8 mouse cellular contexts compared by ENCODE assay signal in the genomic region with DNA sequence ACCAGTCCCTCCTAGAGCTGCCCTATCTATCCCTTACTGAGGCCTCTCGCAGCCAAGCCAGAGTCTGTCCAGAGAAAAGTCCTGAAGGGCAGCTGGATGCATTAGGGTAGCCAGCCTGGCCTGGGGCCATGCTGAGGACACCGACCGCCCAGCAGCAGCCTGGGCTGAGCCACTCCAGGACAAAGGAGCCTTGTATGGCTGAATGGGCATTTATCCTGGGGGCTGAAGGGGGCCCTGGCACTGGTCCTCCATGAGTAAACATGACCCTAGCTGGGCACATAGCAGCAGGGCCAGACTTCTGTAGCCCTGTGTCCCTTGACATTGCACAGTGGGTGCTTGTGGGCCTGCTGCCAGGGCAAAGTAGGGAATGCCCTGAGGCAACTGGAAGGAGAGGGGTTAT. TPM values are rescaled to one million over a fixed set of nuclear protein-coding genes. Genes with fewer than 3 reads are reported as not detected.
A peak's percentile ranks its signal among the peaks of the same experiment; 100 is the strongest.
DNase-seq lines count a peak whose midpoint lies in the region; ATAC-seq lines count a peak whose summit lies in the region.

No protein-coding gene starts in this region.

- no peak for ATAC-seq in cerebellum, adult (ENCODE audit: insufficient number of reproducible peaks, low FRiP score, low TSS enrichment)
- peak; percentile 78 for ATAC-seq in neural tube, embryonic 15.5 days (ENCODE audit: low FRiP score)

- no peak overlapping the region for H3K27ac ChIP-seq in neural tube, embryonic 15.5 days (replicated peaks)

- H3K4me2 ChIP-seq in neural tube, embryonic 15.5 days, result no peak overlapping the region

- peak; percentile 52 for DNase-seq in cerebellum, adult 11-12 months
- peak; percentile 92 for DNase-seq in retina, postnatal 1 day
- no peak for DNase-seq in retina, embryonic 14.5 days (ENCODE audit: low spot score)
- peak; percentile 31 to 73 for DNase-seq in left cerebral cortex, adult 8-10 months (ENCODE audit: low spot score in 2 of 2)
- no peak for DNase-seq in kidney, adult 9 months
- DNase-seq in embryo, embryonic 10 days (ENCODE audit: low spot score), result no peak

- H3K36me3 ChIP-seq in neural tube, embryonic 15.5 days, result no peaks in the 10 kb centered on the region

- no peak overlapping the region for H3K4me3 ChIP-seq in neural tube, embryonic 15.5 days (replicated peaks)

- no peaks in the 10 kb centered on the region for H3K9me3 ChIP-seq in neural tube, embryonic 15.5 days (replicated peaks)

- H3K9ac ChIP-seq in neural tube, embryonic 15.5 days (replicated peaks), result no peak overlapping the region

- H3K4me1 ChIP-seq in neural tube, embryonic 15.5 days, result peaks cover 12% of the 10 kb centered on the region; the same call in 1 of the 2 replicates

- H3K27me3 ChIP-seq in neural tube, embryonic 15.5 days (replicated peaks), result no peaks in the 10 kb centered on the region

- 45% methylated on average over 3 of the region's 3 CpGs for WGBS in neural tube, embryonic 15.5 days

RNA-seq across cellular contexts. Expression of a gene that starts 16.2 kb away (rescaled TPM):
- total RNA-seq in left cerebral cortex, adult 8-10 months (2022), result 10 to 100 TPM; 23.1 to 26.2 (median 24.0) TPM
- polyA plus RNA-seq in neural tube, embryonic 15.5 days (2015; fragmentation: Nextera tagmentation; extraction: Ambion mirVana), result 27.7 and 29.7 TPM in 2 replicates

RNA-seq across cellular contexts. Expression of a gene that starts 16.5 kb away (rescaled TPM):
- total RNA-seq in left cerebral cortex, adult 8-10 months (2022), result 1 to 10 TPM; 5.3 to 7.5 (median 6.9) TPM
- 27.5 and 61.7 TPM in 2 replicates for polyA plus RNA-seq in neural tube, embryonic 15.5 days (2015; fragmentation: Nextera tagmentation; extraction: Ambion mirVana)

RNA-seq across cellular contexts. Expression of a gene that starts 22.1 kb away (rescaled TPM):
- total RNA-seq in left cerebral cortex, adult 8-10 months (2022), result 10 to 100 TPM; 25.0 to 28.6 (median 26.4) TPM
- 120 and 157 TPM in 2 replicates for polyA plus RNA-seq in neural tube, embryonic 15.5 days (2015; fragmentation: Nextera tagmentation; extraction: Ambion mirVana)

RNA-seq across cellular contexts. Expression of a gene that starts 44.7 kb away (rescaled TPM):
- total RNA-seq in left cerebral cortex, adult 8-10 months (2022), result under 1 TPM; 0.55 to 0.89 (median 0.76) TPM
- 0.59 and 0.83 TPM in 2 replicates for polyA plus RNA-seq in neural tube, embryonic 15.5 days (2015; fragmentation: Nextera tagmentation; extraction: Ambion mirVana)

RNA-seq across cellular contexts. Expression of a gene that starts 45.0 kb away (rescaled TPM):
- total RNA-seq in left cerebral cortex, adult 8-10 months (2022), result 10 to 100 TPM; 22.4 to 28.3 (median 26.2) TPM
- polyA plus RNA-seq in neural tube, embryonic 15.5 days (2015; fragmentation: Nextera tagmentation; extraction: Ambion mirVana), result 25.5 and 31.9 TPM in 2 replicates

Comparison
In these comparisons a context has a peak if more than half of its experiments do, and no peak if none do; other contexts are left out.
1. DNase-seq: peak in cerebellum, adult 11-12 months (single experiment), retina, postnatal 1 day (single experiment) and left cerebral cortex, adult 8-10 months (2 of 2); none in retina, embryonic 14.5 days (single experiment), kidney, adult 9 months (single experiment) and embryo, embryonic 10 days (single experiment).